Mouse (Mus musculus) ES-Bruce4 (cell line): ENCODE measurements around the gene Cxcl2. TPM values are rescaled to one million over a fixed set of nuclear protein-coding genes. Genes with fewer than 3 reads are reported as not detected.

Experiments used
- H3K27ac ChIP-seq: 2 replicates; pipeline ENCODE4 v1.5.1; 2012; ENCODE audit warnings: low read length, inconsistent platforms; ENCODE audit not compliant: insufficient read depth
- H3K27me3 ChIP-seq: 2 replicates; pipeline ENCODE4 v1.6.1; 2012; ENCODE audit warnings: mild to moderate bottlenecking, low read length, inconsistent platforms; ENCODE audit not compliant: control insufficient read depth, poor library complexity, insufficient read depth, severe bottlenecking
- H3K36me3 ChIP-seq: 2 replicates; pipeline ENCODE4 v1.6.1; 2012; ENCODE audit warnings: inconsistent platforms, mild to moderate bottlenecking, low read length, moderate library complexity; ENCODE audit not compliant: control insufficient read depth, poor library complexity, insufficient read depth, severe bottlenecking
- H3K4me1 ChIP-seq: one replicate; pipeline ENCODE4 v1.8.1; 2011; ENCODE audit warnings: low read length; ENCODE audit not compliant: control insufficient read depth, insufficient read depth
- H3K4me3 ChIP-seq: 2 replicates; pipeline ENCODE4 v1.5.1; 2011; ENCODE audit warnings: low read depth, mild to moderate bottlenecking, low read length
- H3K9ac ChIP-seq: 2 replicates; pipeline ENCODE4 v1.6.1; 2012; ENCODE audit warnings: low read depth, mild to moderate bottlenecking, inconsistent platforms; ENCODE audit not compliant: poor library complexity, severe bottlenecking
- H3K9me3 ChIP-seq: replicated peaks from 2 replicates; pipeline ENCODE4 v1.6.1; 2012; ENCODE audit warnings: mild to moderate bottlenecking, low read length, inconsistent platforms; ENCODE audit not compliant: control insufficient read depth, poor library complexity, insufficient read depth, severe bottlenecking
- CTCF ChIP-seq: IDR thresholded peaks from one replicate; pipeline ENCODE4 v1.8.1; 2011; ENCODE audit warnings: low read depth, low read length
- EP300 ChIP-seq: IDR thresholded peaks from 2 replicates; pipeline ENCODE4 v1.6.1; 2011; ENCODE audit warnings: low read depth, low read length; ENCODE audit not compliant: insufficient read depth
- POLR2A ChIP-seq: IDR thresholded peaks from one replicate; pipeline ENCODE4 v1.8.1; 2011; ENCODE audit warnings: low read length; ENCODE audit not compliant: insufficient read depth
- polyA plus RNA-seq: library from polyadenylated mRNA; stranded (reverse); fragments of >200 nt; gene quantifications from 2 replicates; pipeline ENCODE4 v1.2.4, GENCODE M21; 2011; ENCODE audit warnings: low read depth; ENCODE audit not compliant: missing spikeins, insufficient read depth, insufficient read length

Cxcl2 gene
- polyA plus RNA-seq, 1 experiment, result not detected

DNA sequence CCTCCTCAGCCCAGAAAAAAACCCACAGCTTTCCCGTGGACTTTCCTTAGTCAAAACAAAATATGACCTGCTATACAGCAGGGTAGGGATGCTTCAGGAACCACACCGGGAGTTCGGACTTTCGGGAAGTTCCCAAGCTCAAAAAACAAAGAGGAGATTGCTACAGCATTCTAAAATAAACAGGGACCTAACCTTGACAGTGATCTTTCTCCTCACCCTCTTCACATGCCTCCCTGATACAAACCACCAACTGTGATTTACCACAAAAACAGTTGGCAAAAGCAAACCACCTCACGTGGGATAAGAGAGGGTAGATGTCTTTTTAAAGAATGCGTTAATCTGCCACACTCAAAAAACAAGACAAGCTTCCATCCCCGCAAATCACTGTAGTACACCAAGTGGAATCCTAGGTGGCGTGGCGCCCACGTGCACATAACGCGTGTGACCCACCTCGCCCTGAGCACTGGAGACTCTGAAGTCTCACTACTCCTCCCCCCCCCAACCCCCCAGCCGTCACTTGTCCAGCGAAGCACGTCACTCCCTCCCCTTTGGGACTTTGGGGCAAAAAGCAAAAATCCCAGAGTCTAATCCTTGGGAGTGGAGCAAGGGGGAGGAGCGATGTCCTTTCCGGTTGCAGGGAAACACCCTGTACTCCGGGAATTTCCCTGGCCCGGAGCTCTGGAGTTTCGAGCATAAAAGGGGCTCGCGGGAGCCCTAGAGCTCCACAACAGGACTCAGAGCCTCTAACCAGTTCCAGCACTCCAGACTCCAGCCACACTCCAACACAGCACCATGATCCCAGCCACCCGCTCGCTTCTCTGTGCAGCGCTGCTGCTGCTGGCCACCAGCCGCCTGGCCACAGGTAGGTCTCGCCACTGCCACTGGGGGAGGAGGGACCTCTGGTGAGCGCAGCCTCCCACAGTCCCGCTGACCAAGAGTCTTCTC lies 12.9 kb upstream of the Cxcl2 start, which contains the start of gene Cxcl1:
Gene Cxcl1 (plus strand): TSS at position 723 of the 945 bp plus-strand sequence.
- Histone ChIP-seq H3K4me3 (no peak within 1 kb of the TSS), H3K27me3 (no peaks in the 10 kb centered on the region), H3K9ac (no peak within 1 kb of the TSS), H3K36me3 (no peaks in the 10 kb centered on the region), H3K9me3 (0 out of 2 replicates have a peak, but pooled peaks cover 3% of the 10 kb centered on the region), H3K27ac (no peak within 1 kb of the TSS), H3K4me1 (no peaks in the 10 kb centered on the region)
- no peak for TF ChIP-seq CTCF
- TF ChIP-seq EP300, result no peak
- no peak for TF ChIP-seq POLR2A

DNA sequence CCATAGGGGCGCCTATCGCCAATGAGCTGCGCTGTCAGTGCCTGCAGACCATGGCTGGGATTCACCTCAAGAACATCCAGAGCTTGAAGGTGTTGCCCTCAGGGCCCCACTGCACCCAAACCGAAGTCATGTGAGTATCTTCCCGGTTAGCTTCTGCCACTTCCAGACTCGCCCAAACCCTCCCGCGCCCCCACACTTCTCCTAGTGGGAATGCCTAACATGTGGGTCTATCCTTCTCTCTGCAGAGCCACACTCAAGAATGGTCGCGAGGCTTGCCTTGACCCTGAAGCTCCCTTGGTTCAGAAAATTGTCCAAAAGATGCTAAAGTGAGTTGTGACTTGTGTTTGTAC lies 12.2 kb upstream of the Cxcl2 start:
- TF ChIP-seq CTCF, result no peak
- no peak for TF ChIP-seq EP300
- TF ChIP-seq POLR2A, result no peak
- H3K36me3 ChIP-seq, result no peaks in the 10 kb centered on the region
- H3K27me3 ChIP-seq, result no peaks in the 10 kb centered on the region
- H3K4me1 ChIP-seq, result no peaks in the 10 kb centered on the region
- no peak overlapping the region for H3K4me3 ChIP-seq
- H3K27ac ChIP-seq, result no peak overlapping the region
- no peak overlapping the region for H3K9ac ChIP-seq
- H3K9me3 ChIP-seq, result 0 out of 2 replicates have a peak, but pooled peaks cover 3% of the 10 kb centered on the region

DNA sequence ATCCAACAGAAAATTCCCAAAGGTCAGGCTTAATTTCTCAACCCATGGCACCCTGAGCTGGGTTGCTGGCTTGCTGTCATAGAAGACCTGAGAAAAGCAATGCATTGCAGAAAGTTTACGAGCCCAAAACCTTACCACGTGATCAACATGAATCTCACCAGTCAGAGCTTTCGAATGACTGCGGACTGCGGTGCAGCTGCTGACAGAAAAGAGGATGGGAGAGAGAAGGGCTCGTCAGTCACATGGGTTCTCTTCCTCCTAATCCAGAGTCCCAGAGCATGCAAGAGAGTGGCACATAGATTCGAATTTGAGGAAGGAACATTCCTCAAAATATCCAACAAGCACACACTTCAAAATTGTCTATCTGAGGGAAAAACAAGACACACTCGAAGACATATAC lies 9.4 kb upstream of the Cxcl2 start:
- Histone ChIP-seq H3K27ac (no peak overlapping the region), H3K4me3 (no peak overlapping the region), H3K9me3 (0 out of 2 replicates have a peak, but pooled peaks cover 3% of the 10 kb centered on the region), H3K4me1 (no peaks in the 10 kb centered on the region), H3K9ac (no peak overlapping the region), H3K36me3 (no peaks in the 10 kb centered on the region), H3K27me3 (no peaks in the 10 kb centered on the region)
- TF ChIP-seq POLR2A, result no peak
- TF ChIP-seq CTCF, result no peak
- TF ChIP-seq EP300, result no peak

DNA sequence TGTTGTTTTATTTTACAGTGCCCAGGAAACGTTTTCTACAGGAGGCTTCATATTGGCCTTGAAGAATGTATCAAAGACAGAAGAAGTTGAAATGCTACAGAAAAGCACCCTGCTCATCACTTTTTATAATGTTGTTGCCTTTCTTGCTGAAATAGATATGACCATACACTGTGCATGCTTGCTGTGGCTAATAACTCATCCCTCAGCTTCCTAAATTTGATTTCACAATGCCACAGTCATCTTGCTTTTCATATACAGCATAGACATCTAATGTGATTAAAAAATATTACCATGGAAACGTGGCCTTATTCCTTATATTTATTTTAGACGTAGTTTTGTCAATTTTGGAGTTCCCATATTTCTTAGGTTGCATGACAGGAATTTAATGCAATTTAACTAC lies 6.2 kb upstream of the Cxcl2 start:
- Histone ChIP-seq H3K4me1 (no peaks in the 10 kb centered on the region), H3K27me3 (no peaks in the 10 kb centered on the region), H3K9ac (no peak overlapping the region), H3K27ac (no peak overlapping the region), H3K9me3 (no peaks in the 10 kb centered on the region), H3K4me3 (no peak overlapping the region), H3K36me3 (no peaks in the 10 kb centered on the region)
- no peak for TF ChIP-seq CTCF
- TF ChIP-seq POLR2A, result no peak
- no peak for TF ChIP-seq EP300

DNA sequence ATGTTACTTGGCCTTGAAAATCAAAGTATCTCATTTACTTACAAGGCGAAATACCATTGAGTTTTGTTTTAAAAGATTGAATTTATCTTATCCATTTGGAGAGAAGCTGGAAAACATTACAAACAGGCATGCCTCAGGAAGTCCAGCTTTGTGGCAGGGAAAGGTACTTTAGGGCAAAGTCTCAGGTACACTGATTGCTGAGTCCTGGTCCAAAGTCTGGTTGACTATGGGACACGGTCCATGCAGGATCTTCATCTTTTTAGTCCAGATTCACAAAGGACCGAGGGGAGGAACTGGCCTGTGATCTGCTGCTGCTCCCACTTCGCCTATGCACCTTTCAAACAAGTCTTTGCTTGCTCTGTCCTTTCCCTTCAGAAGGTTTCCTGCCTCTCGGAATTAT lies 4.4 kb upstream of the Cxcl2 start:
- Histone ChIP-seq H3K27me3 (no peaks in the 10 kb centered on the region), H3K36me3 (no peaks in the 10 kb centered on the region), H3K27ac (no peak overlapping the region), H3K9me3 (no peaks in the 10 kb centered on the region), H3K9ac (no peak overlapping the region), H3K4me1 (no peaks in the 10 kb centered on the region), H3K4me3 (no peak overlapping the region)
- no peak for TF ChIP-seq CTCF
- no peak for TF ChIP-seq POLR2A
- no peak for TF ChIP-seq EP300

DNA sequence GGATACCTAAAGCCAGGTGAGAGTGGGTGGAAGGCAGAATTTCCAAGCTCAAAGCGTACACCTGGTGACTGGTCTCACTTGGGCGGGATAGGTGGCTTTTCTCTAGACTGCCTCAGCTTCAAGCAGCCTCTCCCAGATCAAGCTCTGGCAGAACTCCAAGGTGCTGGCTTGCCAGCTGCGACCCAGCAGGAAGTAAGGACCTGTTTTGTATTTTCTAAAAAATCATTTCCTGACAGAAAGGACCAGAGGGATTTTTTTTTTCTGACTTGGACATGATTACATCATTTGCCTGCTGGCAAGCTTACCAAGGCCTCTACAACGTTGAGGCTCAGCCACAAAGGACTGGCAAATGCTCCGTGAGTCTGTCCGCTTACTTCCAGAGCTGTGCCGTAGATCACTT lies 3.5 kb upstream of the Cxcl2 start:
- no peaks in the 10 kb centered on the region for H3K36me3 ChIP-seq
- H3K27ac ChIP-seq, result no peak overlapping the region
- H3K9ac ChIP-seq, result no peak overlapping the region
- TF ChIP-seq EP300 (no peak), POLR2A (no peak), CTCF (no peak)
- no peaks in the 10 kb centered on the region for H3K27me3 ChIP-seq
- no peaks in the 10 kb centered on the region for H3K9me3 ChIP-seq
- no peaks in the 10 kb centered on the region for H3K4me1 ChIP-seq
- no peak overlapping the region for H3K4me3 ChIP-seq
